Mouse (Mus musculus) inflammation-experienced regulatory T-cells, adult 16 weeks (primary cell): ENCODE data around the gene Zfp65. TPM values are rescaled to one million over a fixed set of nuclear protein-coding genes. Genes with fewer than 3 reads are reported as not detected.

Experiments used
- polyA plus RNA-seq: library from polyadenylated mRNA; unstranded; fragments of 100-300 nt; shearing (Covaris generic); gene quantifications from one replicate; pipeline ENCODE4 v1.2.1, GENCODE M21; 2017

Gene Zfp65
- polyA plus RNA-seq: 11.0 TPM

GRCm38 (mm10) chr13:67728641-67729318 lies at the start of gene Zfp65:
TSS of gene Zfp65 (minus strand) at chr13:67729173.

GRCm38 (mm10) chr13:67754333-67755306 lies 25.6 kb upstream of the Zfp65 start, which contains the start of gene Zfp85:
TSS of gene Zfp85 (minus strand) at chr13:67755228.

GRCm38 (mm10) chr13:67686971-67687370 lies 42.0 kb downstream of the Zfp65 start, which contains the start of gene Zfp738:
TSS of gene Zfp738 (minus strand) at chr13:67687071.

Other genes with a start within 250 kb of the Zfp65 start
- 13.6 TPM for gene Zfp874b, start 244.9 kb downstream of the Zfp65 start, polyA plus RNA-seq
- gene Zfp58, start 228.6 kb downstream of the Zfp65 start, polyA plus RNA-seq: 19.7 TPM
- not detected for gene Gm26965, start 203.0 kb downstream of the Zfp65 start, polyA plus RNA-seq
- 54.5 TPM for gene Zfp87, start 203.0 kb downstream of the Zfp65 start, polyA plus RNA-seq
- 22.5 TPM for gene Zfp748, start 175.3 kb downstream of the Zfp65 start, polyA plus RNA-seq
- 8.4 TPM for gene Zfp729b, start 119.5 kb downstream of the Zfp65 start, polyA plus RNA-seq
- gene Gm49345, start 91.4 kb downstream of the Zfp65 start, polyA plus RNA-seq: 5.3 TPM
- 11.5 TPM for gene Zfp729a, start 91.4 kb downstream of the Zfp65 start, polyA plus RNA-seq
- 24.9 TPM for gene Zfp738, start 42.1 kb downstream of the Zfp65 start, polyA plus RNA-seq
- gene Zfp85, start 26.1 kb upstream of the Zfp65 start, polyA plus RNA-seq: 10.3 TPM
- gene Zfp493, start 50.5 kb upstream of the Zfp65 start, polyA plus RNA-seq: 2.2 TPM
- gene Zfp273, start 84.6 kb upstream of the Zfp65 start, polyA plus RNA-seq: 6.7 TPM
- gene Gm10037, start 101.9 kb upstream of the Zfp65 start, polyA plus RNA-seq: 1.0 TPM
- not detected for gene BC048507, start 134.2 kb upstream of the Zfp65 start, polyA plus RNA-seq